Mouse (Mus musculus) lung, postnatal 25 days (tissue): ENCODE results near the gene Scnn1b.

ENCODE experiments used
- DNase-seq: peaks from one replicate; pipeline ENCODE4 v3.0.0; 2022; ENCODE audit warnings: low spot score

Scnn1b gene

DNA sequence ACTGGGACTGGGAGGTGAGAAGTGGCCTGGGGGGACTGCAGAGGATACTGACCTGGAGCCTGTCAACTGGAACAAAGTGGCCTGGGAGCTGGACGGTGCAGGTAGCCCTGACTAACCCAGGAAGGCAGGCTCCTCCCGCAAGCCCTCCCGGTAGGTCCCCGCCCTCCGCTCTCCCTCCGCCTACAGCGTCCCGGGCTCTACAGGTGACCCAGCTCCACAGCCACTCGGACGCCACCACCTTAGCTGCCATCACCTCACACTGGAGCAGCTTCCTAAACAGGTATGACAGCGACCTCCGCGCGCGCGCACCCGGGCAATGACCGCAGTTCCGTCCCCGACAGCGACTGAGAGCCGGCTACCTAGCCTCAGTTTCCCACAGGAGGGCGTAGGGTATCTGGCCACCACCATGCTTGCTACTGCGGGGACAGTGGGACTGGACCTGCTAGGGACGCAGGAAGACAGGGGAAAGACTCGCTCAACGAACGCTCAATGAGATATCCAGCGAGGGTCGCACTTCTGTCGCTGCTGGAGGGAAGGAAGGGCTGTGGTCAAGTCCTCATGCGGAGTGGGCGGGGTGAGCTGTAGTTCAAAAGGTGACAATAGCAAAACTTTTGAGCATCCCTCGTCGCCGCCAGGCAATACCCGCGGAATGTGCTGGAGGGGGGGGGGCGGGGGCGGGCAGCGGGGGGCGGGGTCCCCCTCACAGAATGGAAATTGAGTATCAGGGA is at the start of gene Scnn1b:
TSS of gene Scnn1b (plus strand) at position 181 of the 728 bp plus-strand sequence.
- peak; percentile 68 for DNase-seq

DNA sequence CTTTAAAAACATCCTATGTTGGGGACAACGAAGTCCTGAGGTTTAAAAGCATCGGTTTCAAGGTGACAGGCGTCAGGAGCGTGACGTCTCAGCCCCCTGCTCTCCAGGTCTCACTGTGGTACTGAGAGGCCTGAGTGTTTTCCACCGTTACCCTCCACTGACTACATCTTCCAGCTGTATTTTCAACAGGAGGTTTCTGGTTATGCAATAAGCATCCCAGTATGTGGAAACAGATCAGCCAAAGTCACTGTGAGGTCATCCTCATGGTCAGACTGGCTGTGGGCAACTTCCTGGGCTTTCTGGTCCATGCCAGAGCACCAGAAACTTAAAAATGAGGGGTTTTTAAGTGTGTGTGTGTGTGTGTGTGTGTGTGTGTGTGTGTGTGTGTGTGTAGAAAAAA is 43.2 kb upstream of the Scnn1b start:
- DNase-seq, result no peak

DNA sequence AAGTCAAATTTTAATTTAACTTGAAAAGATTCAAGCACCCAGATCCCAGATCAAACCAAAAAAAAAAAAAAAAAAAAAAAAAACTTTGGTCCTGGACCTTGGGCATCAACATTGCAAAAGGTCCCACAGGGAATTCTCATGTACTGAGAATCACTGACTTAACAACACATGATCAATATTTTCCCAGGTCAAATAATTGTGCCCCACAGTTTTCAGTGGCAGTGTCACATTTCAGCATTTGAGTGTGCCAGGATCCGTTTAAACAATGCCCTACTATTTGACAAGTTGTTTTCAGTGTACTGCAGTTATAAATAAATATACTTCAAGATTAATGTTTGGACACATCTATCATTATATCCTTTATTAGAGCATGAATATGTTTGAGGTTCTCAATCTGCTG is 36.4 kb upstream of the Scnn1b start:
- DNase-seq, result no peak

DNA sequence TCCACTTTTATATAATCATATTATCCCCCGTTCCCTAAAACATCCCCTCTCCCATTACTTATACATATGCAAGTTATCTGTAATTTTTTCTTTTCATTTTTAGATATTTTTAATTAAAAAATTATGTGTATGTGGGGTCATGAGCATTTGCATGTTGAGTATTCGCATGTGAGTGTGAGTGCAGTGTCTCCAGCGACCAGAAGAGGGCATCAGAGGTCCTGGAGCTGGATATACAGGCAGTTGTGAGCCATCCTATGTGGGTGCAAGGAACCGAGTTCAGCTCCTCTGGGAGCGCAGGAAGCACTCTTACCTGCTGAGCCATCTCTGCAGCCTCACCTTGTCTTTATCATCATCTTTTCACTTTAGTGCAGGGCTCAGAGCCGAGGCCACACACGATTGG is 29.4 kb upstream of the Scnn1b start:
- no peak for DNase-seq

DNA sequence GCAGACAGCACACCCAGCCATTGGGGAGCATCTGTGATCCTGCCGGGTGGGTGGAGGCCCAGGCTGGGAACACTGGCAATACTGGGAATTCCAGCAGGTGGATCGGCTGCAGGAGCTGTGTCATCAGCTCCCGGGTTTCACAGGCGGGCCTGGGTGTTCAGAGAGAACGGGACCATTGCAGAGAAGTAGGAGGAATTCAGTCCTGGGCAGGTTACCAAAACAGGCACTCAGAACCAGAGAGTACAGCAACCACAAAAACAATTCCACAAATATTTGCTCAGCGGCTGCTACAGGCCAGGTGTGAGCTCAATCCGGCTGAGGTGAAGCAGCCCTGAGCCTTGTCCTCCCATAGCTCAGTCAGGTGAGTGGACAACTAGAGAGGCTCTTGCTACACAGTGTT is 28.0 kb upstream of the Scnn1b start:
- DNase-seq, result peak; percentile 90

DNA sequence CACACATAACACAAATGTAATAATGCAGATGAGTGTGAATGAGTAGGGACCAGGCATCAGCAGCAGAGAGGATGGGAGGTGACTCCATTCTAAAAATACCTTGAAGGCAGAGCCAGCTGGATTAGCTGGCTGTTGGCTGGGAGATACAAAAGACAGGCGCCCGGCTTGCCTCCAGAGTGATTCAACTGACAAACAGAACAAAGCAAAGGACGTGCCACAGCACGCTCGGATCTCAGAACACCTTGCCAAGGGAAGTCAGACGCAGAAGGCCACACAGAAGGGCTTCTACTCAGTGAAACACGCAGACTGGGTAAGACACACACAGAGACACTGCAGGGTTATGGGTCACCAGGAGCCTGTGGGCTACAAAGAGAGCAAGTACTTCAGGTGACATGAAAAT is 24.0 kb upstream of the Scnn1b start:
- no peak for DNase-seq

DNA sequence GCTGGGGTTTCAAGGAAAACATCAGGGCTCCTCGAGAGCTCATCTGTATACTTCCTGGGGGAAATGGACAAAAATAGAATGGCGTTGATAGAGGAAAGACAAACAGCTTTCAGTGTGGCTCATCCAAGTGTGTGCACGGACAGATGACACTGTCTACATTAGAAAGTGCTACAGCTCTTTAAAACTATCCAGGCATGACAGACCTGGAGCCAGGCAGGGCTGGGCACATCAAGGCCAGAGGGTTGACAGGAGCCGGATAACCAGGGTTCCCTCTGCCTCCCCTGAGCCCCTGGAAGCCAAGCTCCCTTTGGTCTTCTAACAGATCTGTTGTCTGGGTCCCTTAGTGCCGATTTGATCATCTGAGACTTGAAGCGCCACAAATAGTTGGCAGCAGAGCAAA is 22.6 kb upstream of the Scnn1b start:
- DNase-seq, result no peak

DNA sequence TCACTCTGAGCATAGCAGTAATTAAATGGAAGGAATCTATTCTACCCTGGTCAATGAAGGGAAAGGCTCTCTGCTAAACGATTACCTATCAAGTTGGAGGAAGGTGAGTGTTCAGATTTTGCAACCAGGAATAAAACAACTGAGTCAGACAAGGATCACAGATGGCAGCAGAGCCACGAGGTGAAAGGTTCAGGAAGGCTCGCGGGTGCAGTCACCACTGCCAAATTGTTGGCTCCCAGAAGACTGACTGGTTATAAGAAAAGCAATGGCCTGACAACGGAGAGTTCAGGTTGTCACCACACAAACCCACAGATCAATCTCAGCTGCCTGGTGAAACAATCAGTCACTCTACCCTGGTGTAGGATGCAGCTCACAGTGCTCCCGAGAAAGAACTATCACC is 18.9 kb upstream of the Scnn1b start:
- DNase-seq, result no peak

DNA sequence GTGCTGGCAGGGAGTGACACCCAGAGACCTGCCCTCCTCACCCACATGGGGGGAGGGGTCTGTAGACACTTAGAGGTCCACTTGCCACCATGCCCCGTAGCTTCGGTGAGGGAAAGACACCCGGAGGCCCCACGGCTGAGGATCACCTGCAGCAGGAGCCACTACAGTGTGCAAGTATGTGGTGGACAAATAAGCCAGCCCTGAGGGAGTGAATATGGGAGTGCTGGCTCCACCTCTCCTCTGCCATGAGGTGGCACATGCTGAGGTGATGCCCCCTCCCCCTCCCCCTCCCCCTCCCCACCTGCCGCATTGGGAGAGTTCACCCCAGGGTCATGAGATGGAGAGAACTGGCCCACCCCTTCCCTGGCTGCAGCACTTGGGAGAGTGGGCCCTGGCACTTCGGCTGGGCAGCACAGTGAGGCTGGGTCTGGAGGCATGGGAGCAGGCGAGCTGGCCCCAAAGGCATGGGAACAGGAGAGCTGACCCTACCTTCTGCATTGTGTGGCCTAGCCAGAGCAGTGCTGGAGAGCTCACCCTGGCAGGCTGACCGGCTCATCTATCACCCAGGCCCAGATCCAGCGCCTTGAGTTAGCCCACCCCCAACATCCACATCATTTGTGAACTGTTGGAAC is 16.2 kb upstream of the Scnn1b start:
- DNase-seq, result no peak

DNA sequence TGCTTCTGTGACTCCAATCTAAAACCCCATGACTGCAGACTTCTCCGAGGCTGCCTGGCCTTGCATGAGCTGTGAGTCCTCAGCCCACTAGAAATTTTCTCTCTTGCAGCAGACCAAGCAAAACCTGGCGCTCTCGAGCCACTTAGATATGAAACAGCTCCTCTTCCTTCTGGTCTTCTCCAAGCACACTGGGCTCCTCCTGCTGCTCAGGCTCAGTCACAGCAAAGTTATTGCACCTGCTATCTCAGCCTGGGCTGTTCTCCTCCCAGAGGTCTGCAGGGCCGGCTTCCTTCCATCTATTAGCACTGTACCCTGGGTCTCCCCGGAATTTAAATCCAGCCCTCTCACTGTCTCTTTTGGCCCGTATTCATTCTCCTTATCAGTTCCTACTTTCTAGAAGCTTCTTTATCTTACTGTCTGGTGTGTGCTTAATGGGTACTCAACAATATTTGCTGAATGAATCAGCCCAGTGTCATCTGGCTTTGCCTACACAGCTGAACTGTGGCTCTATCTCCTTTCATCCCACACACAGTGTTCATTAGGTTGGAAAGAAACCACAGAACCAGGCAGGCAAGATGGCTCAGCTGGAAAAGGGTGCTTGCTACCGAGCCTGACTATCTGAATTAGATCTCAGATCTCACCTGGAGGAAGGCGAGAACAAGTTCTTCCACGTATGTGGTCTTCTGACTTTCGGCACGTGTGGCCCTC is 7.5 kb upstream of the Scnn1b start:
- DNase-seq, result no peak

DNA sequence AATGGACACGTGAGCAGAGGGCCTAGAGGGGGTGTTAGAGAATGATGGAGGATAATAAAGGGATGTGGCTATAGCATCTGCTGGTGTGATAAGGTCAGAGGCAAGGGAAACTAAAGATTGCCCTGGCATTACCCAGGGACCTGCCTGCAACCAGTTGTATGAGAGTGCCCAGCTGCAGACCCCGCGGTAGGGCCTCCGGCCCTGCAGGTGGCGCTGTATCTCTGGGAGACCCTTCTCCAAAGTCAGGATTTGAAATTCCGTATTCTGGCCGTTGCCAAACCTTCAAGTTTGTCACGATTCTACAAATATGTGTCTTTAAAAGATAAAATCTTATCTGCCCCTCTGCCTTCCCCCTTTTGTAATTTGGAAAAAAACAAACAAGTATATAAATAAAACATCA is 5.9 kb upstream of the Scnn1b start:
- no peak for DNase-seq

DNA sequence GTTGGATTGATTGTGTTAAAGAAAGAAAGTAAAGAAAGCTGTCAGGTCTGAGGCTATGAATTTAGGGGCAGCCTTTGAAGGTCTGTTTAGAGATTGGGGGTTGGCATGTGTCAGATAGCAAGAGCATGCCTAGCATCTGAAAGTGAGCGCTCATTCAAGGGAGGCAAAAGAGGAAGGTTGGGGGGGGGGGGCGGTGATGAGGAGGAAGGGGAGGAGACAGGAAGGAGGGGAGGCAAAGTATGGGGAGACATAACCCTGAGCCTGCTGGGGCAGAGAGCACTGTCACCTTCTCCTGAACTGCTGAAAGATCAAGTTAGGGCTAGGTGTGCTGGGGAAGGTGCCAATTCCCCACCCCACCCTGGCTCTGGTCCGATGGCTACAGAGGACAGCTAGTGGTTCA is 6.8 kb downstream of the Scnn1b start:
- no peak for DNase-seq

DNA sequence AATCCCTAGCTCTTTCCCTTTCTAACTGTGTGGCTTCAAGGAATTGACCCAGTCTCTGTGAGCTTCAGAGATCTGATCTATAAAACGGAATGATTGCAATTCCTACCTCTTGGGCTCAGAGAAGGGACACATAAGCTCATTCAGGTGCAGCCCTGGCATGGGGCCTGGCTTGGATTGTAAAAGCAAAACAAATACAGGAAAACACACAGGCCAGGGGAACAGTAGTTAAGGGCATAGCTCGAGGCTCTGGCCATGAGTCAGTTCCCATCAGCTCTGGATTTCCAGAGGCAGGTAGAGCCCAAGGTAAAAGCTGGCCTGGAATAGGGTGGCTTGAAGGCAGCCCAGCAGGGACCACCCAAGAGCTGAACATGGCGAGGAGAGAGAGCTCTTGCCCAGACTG is 9.2 kb downstream of the Scnn1b start:
- DNase-seq, result peak; percentile 65

DNA sequence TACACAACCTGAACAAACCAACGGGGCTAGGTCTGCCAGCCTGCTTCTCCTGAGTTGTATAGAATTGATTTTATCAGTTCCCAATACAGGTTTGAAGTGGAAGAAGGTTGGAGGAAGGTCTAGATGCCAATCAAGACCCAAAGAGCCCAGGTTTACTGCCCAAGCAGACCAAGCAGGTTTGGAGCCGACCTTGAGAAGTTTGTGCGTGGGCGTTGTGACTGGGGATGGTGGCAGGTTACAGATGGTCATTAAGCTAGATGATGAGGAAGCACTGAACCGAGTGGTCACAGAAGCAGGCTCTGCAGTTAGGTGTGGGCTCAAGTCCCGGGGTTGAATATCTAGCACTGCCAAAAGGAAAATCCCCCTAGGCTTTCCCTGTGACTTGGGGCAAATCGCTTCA is 9.9 kb downstream of the Scnn1b start:
- DNase-seq, result no peak

DNA sequence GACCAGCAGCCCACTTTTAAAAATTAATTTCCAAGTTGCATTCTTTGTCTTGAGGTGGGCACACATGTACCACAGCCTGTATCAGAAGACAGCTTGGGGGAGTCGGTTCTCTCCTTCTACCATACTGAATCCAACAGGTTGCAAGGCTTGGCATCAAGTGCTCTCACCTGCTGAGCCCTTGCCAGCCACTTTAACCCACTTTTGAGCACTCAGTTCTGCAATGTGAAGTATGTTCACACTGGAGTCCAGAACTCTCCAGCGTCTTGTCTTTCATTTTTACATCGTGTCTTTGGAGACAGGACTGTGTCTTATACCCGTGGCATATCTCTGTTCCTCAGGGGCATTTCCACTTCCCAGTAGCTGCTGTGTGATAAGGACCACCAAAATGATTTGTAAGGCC is 15.4 kb downstream of the Scnn1b start:
- peak; percentile 85 for DNase-seq

DNA sequence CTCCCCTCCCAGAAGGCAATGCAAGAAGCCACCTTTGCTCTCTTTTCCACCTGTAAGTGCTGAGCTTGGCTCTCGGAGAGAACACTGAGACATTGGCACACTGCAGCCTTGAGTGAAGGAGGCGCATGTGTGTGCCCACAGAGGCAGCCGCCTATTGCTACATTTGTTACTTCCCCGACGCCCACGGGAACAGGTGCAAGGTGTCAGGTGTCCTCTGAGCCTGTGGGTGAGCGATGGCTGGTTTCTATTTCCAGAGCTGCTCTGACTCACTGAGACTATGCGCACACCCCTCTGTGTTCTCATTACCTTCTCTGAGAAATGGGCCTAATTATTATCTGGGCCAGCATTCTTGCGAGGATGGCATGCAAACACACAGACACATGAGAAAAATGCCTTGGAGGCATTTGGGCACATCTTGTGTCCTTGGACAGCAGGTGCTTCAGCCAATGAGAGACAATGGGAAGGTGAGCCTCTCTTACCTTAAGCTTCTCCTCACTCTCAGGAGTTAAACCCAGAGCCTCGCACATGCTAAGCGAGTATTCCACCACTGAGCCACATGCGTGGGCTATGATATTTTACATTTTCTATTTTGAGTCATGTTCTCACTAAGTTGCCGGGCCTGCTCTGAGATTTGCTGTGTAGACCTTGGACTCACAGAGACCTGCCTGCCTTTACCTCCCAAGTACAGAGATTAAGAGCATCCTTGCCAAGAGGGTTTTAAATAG is 26.0 kb downstream of the Scnn1b start:
- DNase-seq, result no peak

DNA sequence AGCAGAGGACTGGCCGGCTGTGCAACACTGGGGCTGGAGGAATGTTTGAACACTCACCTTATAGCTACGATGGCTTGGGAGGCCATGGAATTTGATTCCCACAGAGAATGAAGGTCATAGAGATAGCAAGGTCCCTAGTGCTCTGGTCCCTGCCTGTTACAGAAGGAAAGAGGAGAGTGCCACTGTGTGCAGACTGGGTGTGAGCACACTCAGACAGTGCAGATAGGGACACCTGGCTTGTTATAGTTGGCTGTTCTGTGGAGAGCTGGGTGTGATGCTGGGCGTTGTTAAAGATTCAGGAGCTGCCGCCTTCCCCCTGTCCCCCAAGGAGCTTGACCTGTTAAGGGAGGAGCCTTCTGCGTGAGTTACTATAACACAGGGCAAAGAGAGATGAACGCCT is 31.9 kb downstream of the Scnn1b start:
- DNase-seq, result no peak

DNA sequence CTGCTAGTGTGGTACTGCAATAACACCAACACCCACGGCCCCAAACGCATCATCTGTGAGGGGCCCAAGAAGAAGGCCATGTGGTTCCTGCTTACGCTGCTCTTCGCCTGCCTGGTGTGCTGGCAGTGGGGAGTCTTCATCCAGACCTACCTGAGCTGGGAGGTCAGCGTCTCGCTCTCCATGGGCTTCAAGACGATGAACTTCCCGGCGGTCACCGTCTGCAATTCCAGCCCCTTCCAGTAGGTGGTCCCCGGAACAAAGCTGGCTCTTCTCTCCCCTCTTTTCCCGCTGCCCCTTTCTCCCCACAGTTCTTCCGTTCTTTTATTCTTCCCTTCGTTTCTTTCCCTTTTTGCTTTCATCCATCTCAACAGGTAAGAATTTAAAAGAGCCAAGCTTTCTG is 34.5 kb downstream of the Scnn1b start:
- DNase-seq, result peak; percentile 40

DNA sequence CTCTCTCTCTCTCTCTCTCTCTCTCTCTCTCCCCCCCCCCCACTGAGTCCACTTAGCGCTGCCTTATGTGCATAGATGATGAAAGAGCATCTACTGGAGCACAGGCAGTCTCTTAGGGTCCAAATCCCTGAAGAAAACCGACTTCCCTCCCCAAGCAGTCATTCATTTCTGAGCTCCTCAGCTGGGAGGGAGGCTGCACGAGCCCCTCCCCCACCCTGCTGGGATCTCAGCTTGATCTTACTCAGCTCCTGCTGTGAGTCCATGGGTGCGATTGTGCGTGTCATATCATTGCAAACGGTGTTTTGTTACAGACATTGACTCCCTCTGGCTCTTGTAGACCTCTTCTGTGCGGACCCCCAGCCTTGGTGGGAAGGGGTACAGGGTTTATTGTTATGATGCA is 35.1 kb downstream of the Scnn1b start:
- DNase-seq, result no peak

DNA sequence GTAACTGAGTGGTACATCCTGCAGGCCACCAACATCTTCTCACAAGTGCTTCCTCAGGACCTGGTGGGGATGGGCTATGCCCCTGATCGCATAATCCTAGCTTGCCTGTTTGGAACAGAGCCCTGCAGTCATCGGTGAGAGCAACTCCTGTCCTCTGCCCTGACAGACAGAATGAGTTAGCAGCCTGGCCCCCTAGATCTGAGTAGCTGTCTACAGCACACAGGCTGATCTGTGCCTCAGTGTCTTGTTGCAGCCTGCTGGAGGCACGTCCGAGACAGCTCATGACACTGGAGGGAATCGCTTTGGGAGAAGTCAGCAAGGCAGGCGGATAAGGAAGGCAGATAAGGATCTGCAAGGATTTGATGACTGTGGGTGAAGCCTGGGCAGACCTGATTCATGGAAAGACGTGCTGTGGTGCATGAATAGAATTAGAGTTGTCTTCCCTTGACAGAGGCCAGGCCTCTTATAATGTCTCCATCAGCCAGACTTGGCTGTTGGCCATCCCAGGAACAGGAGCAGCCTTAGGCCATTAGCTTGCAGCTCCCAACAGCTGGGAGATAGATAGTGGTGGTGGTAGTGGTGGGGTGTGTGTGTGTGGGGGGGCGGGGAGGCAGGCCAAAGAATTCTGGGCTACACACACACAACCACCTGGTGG is 38.0 kb downstream of the Scnn1b start:
- DNase-seq, result no peak

DNA sequence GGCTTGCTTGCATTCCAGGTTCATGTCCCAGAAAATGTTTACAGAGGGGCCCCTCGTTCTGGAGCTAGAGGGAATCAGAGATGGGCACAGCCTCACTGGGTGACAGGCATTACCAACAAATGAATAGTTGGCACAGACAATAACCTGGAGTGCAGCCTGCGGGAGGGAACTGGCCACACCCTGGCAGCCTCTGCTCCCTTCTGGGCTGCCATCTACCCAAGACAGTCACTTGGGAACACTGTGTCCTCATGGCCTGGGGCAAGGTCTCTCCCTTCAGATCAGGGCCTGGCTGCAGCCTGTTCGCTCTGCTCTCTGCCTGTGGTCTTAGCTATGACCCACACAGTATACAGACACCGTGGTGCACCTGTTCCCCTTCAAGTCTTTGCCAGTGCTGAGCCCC is 42.0 kb downstream of the Scnn1b start:
- peak; percentile 53 for DNase-seq

DNA sequence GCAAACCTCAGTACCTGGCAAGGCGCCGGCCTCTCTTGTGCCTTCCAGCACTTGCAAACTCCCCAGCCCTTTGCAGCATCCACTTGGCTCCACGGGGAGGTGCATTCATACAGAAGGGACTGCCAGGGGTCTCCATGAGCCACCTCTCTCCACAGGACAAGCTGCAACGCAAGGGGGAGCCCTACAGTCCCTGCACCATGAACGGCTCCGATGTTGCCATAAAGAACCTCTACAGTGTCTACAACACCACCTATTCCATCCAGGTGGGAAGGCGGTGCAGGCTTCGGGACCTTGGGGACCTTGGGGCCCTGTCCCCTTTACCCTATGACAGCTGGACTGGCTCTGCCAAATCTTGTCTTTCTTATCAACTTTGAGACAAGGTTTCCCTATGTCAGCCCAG is 47.4 kb downstream of the Scnn1b start:
- no peak for DNase-seq
